Mouse (Mus musculus) 3T3-L1 (cell line): ENCODE measurements around the gene Gm49373.

Experiments used
- DNase-seq: peaks from one replicate; pipeline ENCODE4 v3.0.0-alpha.2; 2015; ENCODE audit warnings: low read depth, low spot score

The Gm49373 gene

GRCm38 (mm10) chr9:21028560-21029110 is 44.3 kb downstream of the Gm49373 start:
- DNase-seq = no peak

- no peak for DNase-seq
Measured at GRCm38 (mm10) chr9:21027774-21028290, 45.1 kb downstream of the Gm49373 start.

GRCm38 (mm10) chr9:21026849-21027248 is 46.0 kb downstream of the Gm49373 start:
- no peak for DNase-seq

GRCm38 (mm10) chr9:21025258-21025810 is 47.6 kb downstream of the Gm49373 start:
- no peak for DNase-seq

- no peak for DNase-seq
Measured at GRCm38 (mm10) chr9:21022726-21023125, 50.2 kb downstream of the Gm49373 start.

GRCm38 (mm10) chr9:21022288-21022687 is 50.6 kb downstream of the Gm49373 start:
- no peak for DNase-seq

- DNase-seq = no peak
Measured at GRCm38 (mm10) chr9:21021363-21021762, 51.5 kb downstream of the Gm49373 start.

- DNase-seq = no peak
Measured at GRCm38 (mm10) chr9:21018600-21018999, 54.3 kb downstream of the Gm49373 start.

- no peak for DNase-seq
Measured at GRCm38 (mm10) chr9:21017177-21017575, 55.7 kb downstream of the Gm49373 start.

- no peak for DNase-seq
Measured at GRCm38 (mm10) chr9:21016331-21017176, 56.3 kb downstream of the Gm49373 start.

- DNase-seq = no peak
Measured at GRCm38 (mm10) chr9:21015571-21016130, 57.2 kb downstream of the Gm49373 start, which contains the start of gene Icam1. Gene Icam1 (plus strand): TSS chr9:21015985.

- DNase-seq = no peak
Measured at GRCm38 (mm10) chr9:21014691-21015570, 58.0 kb downstream of the Gm49373 start.
